Mouse (Mus musculus): ENCODE measurements around the gene Ptprg. TPM values are rescaled to one million over a fixed set of nuclear protein-coding genes. Genes with fewer than 3 reads are reported as not detected.
A peak's percentile ranks its signal among the peaks of the same experiment; 100 is the strongest.

The Ptprg gene
- polyA plus RNA-seq, 1 experiment from 2014 or later = 1.5 TPM

- WGBS (ENCODE audit: insufficient replicate concordance) = 55% methylated on average over 7 of the region's 7 CpGs
- no peak overlapping the region for H3K4me2 ChIP-seq (ENCODE audit: low read depth, low read length)
- H3K4me3 ChIP-seq (ENCODE audit: low read depth, low read length) = no peak overlapping the region
- H3K27ac ChIP-seq (ENCODE audit: low read length) = no peak overlapping the region
- no peaks in the 10 kb centered on the region for H3K4me1 ChIP-seq (ENCODE audit: control insufficient read depth, low read depth, low read length)
- H3K9ac ChIP-seq (ENCODE audit: low read depth, low read length) = no peak overlapping the region
- H3K36me3 ChIP-seq (ENCODE audit: control insufficient read depth, insufficient read depth) = no peaks in the 10 kb centered on the region
- no peaks in the 10 kb centered on the region for H3K9me3 ChIP-seq (replicated peaks; ENCODE audit: control insufficient read depth, low read length)
- no peak for ATAC-seq (ENCODE audit: low read depth)
- H3K27me3 ChIP-seq (ENCODE audit: control insufficient read depth, insufficient read depth, low read depth, low read length) = no peaks in the 10 kb centered on the region
Measured at GRCm38 (mm10) chr14:12107459-12107858, 554.1 kb downstream of the Ptprg start.

GRCm38 (mm10) chr14:12107991-12108390 lies 554.7 kb downstream of the Ptprg start:
- Histone ChIP-seq H3K27me3 (ENCODE audit: control insufficient read depth, insufficient read depth, low read depth, low read length) (no peaks in the 10 kb centered on the region), H3K9ac (ENCODE audit: low read depth, low read length) (no peak overlapping the region), H3K4me3 (ENCODE audit: low read depth, low read length) (no peak overlapping the region), H3K36me3 (ENCODE audit: control insufficient read depth, insufficient read depth) (no peaks in the 10 kb centered on the region), H3K9me3 (replicated peaks; ENCODE audit: control insufficient read depth, low read length) (no peaks in the 10 kb centered on the region), H3K27ac (ENCODE audit: low read length) (no peak overlapping the region), H3K4me1 (ENCODE audit: control insufficient read depth, low read depth, low read length) (peaks cover 3% of the 10 kb centered on the region), H3K4me2 (ENCODE audit: low read depth, low read length) (no peak overlapping the region)
- WGBS (ENCODE audit: insufficient replicate concordance) = 39% methylated on average over 7 of the region's 7 CpGs
- no peak for ATAC-seq (ENCODE audit: low read depth)

GRCm38 (mm10) chr14:12112548-12113011 lies 559.2 kb downstream of the Ptprg start:
- H3K27ac ChIP-seq (ENCODE audit: low read length) = peak overlapping the region; percentile 60; the same call in 1 of the 2 replicates

GRCm38 (mm10) chr14:12113326-12113725 lies 560.0 kb downstream of the Ptprg start:
- Histone ChIP-seq H3K4me1 (ENCODE audit: control insufficient read depth, low read depth, low read length) (peaks cover 3% of the 10 kb centered on the region), H3K27me3 (ENCODE audit: control insufficient read depth, insufficient read depth, low read depth, low read length) (no peaks in the 10 kb centered on the region), H3K4me3 (ENCODE audit: low read depth, low read length) (no peak overlapping the region), H3K36me3 (ENCODE audit: control insufficient read depth, insufficient read depth) (no peaks in the 10 kb centered on the region), H3K9ac (ENCODE audit: low read depth, low read length) (no peak overlapping the region), H3K4me2 (ENCODE audit: low read depth, low read length) (no peak overlapping the region), H3K9me3 (replicated peaks; ENCODE audit: control insufficient read depth, low read length) (no peaks in the 10 kb centered on the region), H3K27ac (ENCODE audit: low read length) (peak overlapping the region; percentile 29; the same call in 1 of the 2 replicates)
- WGBS (ENCODE audit: insufficient replicate concordance) = 39% methylated on average over 5 of the region's 5 CpGs
- ATAC-seq (ENCODE audit: low read depth) = no peak

More at GRCm38 (mm10) chr14:12112548-12113011, 559.2 kb downstream of the Ptprg start:
- Histone ChIP-seq H3K4me2 (ENCODE audit: low read depth, low read length) (no peak overlapping the region), H3K9me3 (replicated peaks; ENCODE audit: control insufficient read depth, low read length) (no peaks in the 10 kb centered on the region), H3K27me3 (ENCODE audit: control insufficient read depth, insufficient read depth, low read depth, low read length) (no peaks in the 10 kb centered on the region), H3K4me1 (ENCODE audit: control insufficient read depth, low read depth, low read length) (peaks cover 3% of the 10 kb centered on the region), H3K36me3 (ENCODE audit: control insufficient read depth, insufficient read depth) (no peaks in the 10 kb centered on the region), H3K9ac (ENCODE audit: low read depth, low read length) (no peak overlapping the region), H3K4me3 (ENCODE audit: low read depth, low read length) (no peak overlapping the region)
- ATAC-seq (ENCODE audit: low read depth) = peak; percentile 83
- 44% methylated on average over 2 of the region's 2 CpGs for WGBS (ENCODE audit: insufficient replicate concordance)

- peaks cover 3% of the 10 kb centered on the region for H3K4me1 ChIP-seq (ENCODE audit: control insufficient read depth, low read depth, low read length)
- H3K4me2 ChIP-seq (ENCODE audit: low read depth, low read length) = no peak overlapping the region
- no peak overlapping the region for H3K4me3 ChIP-seq (ENCODE audit: low read depth, low read length)
- no peaks in the 10 kb centered on the region for H3K36me3 ChIP-seq (ENCODE audit: control insufficient read depth, insufficient read depth)
- H3K27me3 ChIP-seq (ENCODE audit: control insufficient read depth, insufficient read depth, low read depth, low read length) = no peaks in the 10 kb centered on the region
- no peak overlapping the region for H3K27ac ChIP-seq (ENCODE audit: low read length)
- H3K9ac ChIP-seq (ENCODE audit: low read depth, low read length) = no peak overlapping the region
- no peaks in the 10 kb centered on the region for H3K9me3 ChIP-seq (replicated peaks; ENCODE audit: control insufficient read depth, low read length)
- 55% methylated on average over 6 of the region's 6 CpGs for WGBS (ENCODE audit: insufficient replicate concordance)
- ATAC-seq (ENCODE audit: low read depth) = no peak
Measured at GRCm38 (mm10) chr14:12114016-12114415, 560.7 kb downstream of the Ptprg start.

GRCm38 (mm10) chr14:12119260-12119659 lies 565.9 kb downstream of the Ptprg start:
- H3K4me3 ChIP-seq (ENCODE audit: low read depth, low read length) = no peak overlapping the region
- no peaks in the 10 kb centered on the region for H3K36me3 ChIP-seq (ENCODE audit: control insufficient read depth, insufficient read depth)
- ATAC-seq (ENCODE audit: low read depth) = no peak
- 74% methylated on average over 8 of the region's 8 CpGs for WGBS (ENCODE audit: insufficient replicate concordance)
- no peak overlapping the region for H3K27ac ChIP-seq (ENCODE audit: low read length)
- H3K9me3 ChIP-seq (replicated peaks; ENCODE audit: control insufficient read depth, low read length) = no peaks in the 10 kb centered on the region
- no peak overlapping the region for H3K9ac ChIP-seq (ENCODE audit: low read depth, low read length)
- H3K4me2 ChIP-seq (ENCODE audit: low read depth, low read length) = no peak overlapping the region
- no peaks in the 10 kb centered on the region for H3K4me1 ChIP-seq (ENCODE audit: control insufficient read depth, low read depth, low read length)
- no peaks in the 10 kb centered on the region for H3K27me3 ChIP-seq (ENCODE audit: control insufficient read depth, insufficient read depth, low read depth, low read length)

GRCm38 (mm10) chr14:12121906-12122305 lies 568.6 kb downstream of the Ptprg start:
- WGBS (ENCODE audit: insufficient replicate concordance) = 69% methylated on average over 7 of the region's 7 CpGs
- no peak overlapping the region for H3K9ac ChIP-seq (ENCODE audit: low read depth, low read length)
- H3K9me3 ChIP-seq (replicated peaks; ENCODE audit: control insufficient read depth, low read length) = no peaks in the 10 kb centered on the region
- H3K4me1 ChIP-seq (ENCODE audit: control insufficient read depth, low read depth, low read length) = no peaks in the 10 kb centered on the region
- no peak overlapping the region for H3K4me3 ChIP-seq (ENCODE audit: low read depth, low read length)
- no peaks in the 10 kb centered on the region for H3K36me3 ChIP-seq (ENCODE audit: control insufficient read depth, insufficient read depth)
- no peaks in the 10 kb centered on the region for H3K27me3 ChIP-seq (ENCODE audit: control insufficient read depth, insufficient read depth, low read depth, low read length)
- no peak overlapping the region for H3K27ac ChIP-seq (ENCODE audit: low read length)
- ATAC-seq (ENCODE audit: low read depth) = no peak
- no peak overlapping the region for H3K4me2 ChIP-seq (ENCODE audit: low read depth, low read length)

- H3K9me3 ChIP-seq (replicated peaks; ENCODE audit: control insufficient read depth, low read length) = no peaks in the 10 kb centered on the region
- no peak overlapping the region for H3K9ac ChIP-seq (ENCODE audit: low read depth, low read length)
- H3K27ac ChIP-seq (ENCODE audit: low read length) = no peak overlapping the region
- H3K27me3 ChIP-seq (ENCODE audit: control insufficient read depth, insufficient read depth, low read depth, low read length) = no peaks in the 10 kb centered on the region
- H3K4me3 ChIP-seq (ENCODE audit: low read depth, low read length) = no peak overlapping the region
- no peak for ATAC-seq (ENCODE audit: low read depth)
- 59% methylated on average over 3 of the region's 3 CpGs for WGBS (ENCODE audit: insufficient replicate concordance)
- no peaks in the 10 kb centered on the region for H3K4me1 ChIP-seq (ENCODE audit: control insufficient read depth, low read depth, low read length)
- no peaks in the 10 kb centered on the region for H3K36me3 ChIP-seq (ENCODE audit: control insufficient read depth, insufficient read depth)
- no peak overlapping the region for H3K4me2 ChIP-seq (ENCODE audit: low read depth, low read length)
Measured at GRCm38 (mm10) chr14:12124682-12125081, 571.4 kb downstream of the Ptprg start.

- no peak for ATAC-seq (ENCODE audit: low read depth)
- no peak overlapping the region for H3K4me3 ChIP-seq (ENCODE audit: low read depth, low read length)
- no peaks in the 10 kb centered on the region for H3K4me1 ChIP-seq (ENCODE audit: control insufficient read depth, low read depth, low read length)
- H3K27ac ChIP-seq (ENCODE audit: low read length) = no peak overlapping the region
- no peaks in the 10 kb centered on the region for H3K36me3 ChIP-seq (ENCODE audit: control insufficient read depth, insufficient read depth)
- no peaks in the 10 kb centered on the region for H3K27me3 ChIP-seq (ENCODE audit: control insufficient read depth, insufficient read depth, low read depth, low read length)
- 71% methylated on average over 3 of the region's 3 CpGs for WGBS (ENCODE audit: insufficient replicate concordance)
- H3K9me3 ChIP-seq (replicated peaks; ENCODE audit: control insufficient read depth, low read length) = no peaks in the 10 kb centered on the region
- no peak overlapping the region for H3K9ac ChIP-seq (ENCODE audit: low read depth, low read length)
- no peak overlapping the region for H3K4me2 ChIP-seq (ENCODE audit: low read depth, low read length)
Measured at GRCm38 (mm10) chr14:12127951-12128350, 574.6 kb downstream of the Ptprg start.
